Mouse (Mus musculus) limb, embryonic 12.5 days (tissue): ENCODE measurements around the gene Zp1. TPM values are rescaled to one million over a fixed set of nuclear protein-coding genes. Genes with fewer than 3 reads are reported as not detected.
A peak's percentile ranks its signal among the peaks of the same experiment; 100 is the strongest.

Source experiments
- ATAC-seq: fragments of 200-750 bp; cut with Nextera tagmentation; 2 replicates; pipeline ENCODE4 v1.8.0; 2017; ENCODE audit warnings: low read depth, moderate TSS enrichment; ENCODE audit not compliant: insufficient number of reproducible peaks, insufficient read depth, low FRiP score, low TSS enrichment
- H3K27ac ChIP-seq: fragments of 300-500 bp; sonication (generic); 2 replicates; pipeline ENCODE4 v1.5.1; 2016; ENCODE audit warnings: mild to moderate bottlenecking, moderate library complexity
- H3K27me3 ChIP-seq: fragments of 300-500 bp; sonication (generic); 2 replicates; pipeline ENCODE4 v1.6.1; 2016; ENCODE audit warnings: mild to moderate bottlenecking, moderate library complexity
- H3K36me3 ChIP-seq: fragments of 300-500 bp; sonication (generic); 2 replicates; pipeline ENCODE4 v1.6.1; 2016; ENCODE audit warnings: mild to moderate bottlenecking, moderate library complexity
- H3K4me1 ChIP-seq: fragments of 300-500 bp; sonication (generic); replicated peaks from 2 replicates; pipeline ENCODE4 v1.6.1; 2016
- H3K4me2 ChIP-seq: fragments of 300-500 bp; sonication (generic); 2 replicates; pipeline ENCODE4 v1.6.1; 2016; ENCODE audit warnings: mild to moderate bottlenecking, moderate library complexity
- H3K4me3 ChIP-seq: fragments of 300-500 bp; sonication (generic); replicated peaks from 2 replicates; pipeline ENCODE4 v1.5.1; 2016; ENCODE audit warnings: mild to moderate bottlenecking
- H3K9ac ChIP-seq: fragments of 300-500 bp; sonication (generic); replicated peaks from 2 replicates; pipeline ENCODE4 v1.6.1; 2016; ENCODE audit warnings: mild to moderate bottlenecking, moderate library complexity
- H3K9me3 ChIP-seq: fragments of 300-500 bp; sonication (generic); 2 replicates; pipeline ENCODE4 v1.6.1; 2016; ENCODE audit warnings: mild to moderate bottlenecking, moderate library complexity
- WGBS: fragments of 180-500 bp; shearing (Covaris S2); methylation state at CpG from one replicate; pipeline ENCODE4 v1.1.7; 2016; 5-methylcytosine and 5-hydroxymethylcytosine counted together
- polyA plus RNA-seq: library from polyadenylated mRNA; unstranded; fragments of >200 nt; fragmentation: Nextera tagmentation; extraction: Ambion mirVana; gene quantifications from 2 replicates; pipeline ENCODE4 v1.2.1, GENCODE M21; 2016

The Zp1 gene
- polyA plus RNA-seq, 1 experiment from 2014 or later, result not detected

- Histone ChIP-seq H3K9me3 (no peaks in the 10 kb centered on the region), H3K4me1 (peaks cover 20% of the 10 kb centered on the region), H3K4me2 (no peak overlapping the region), H3K27ac (no peak overlapping the region), H3K36me3 (peaks cover 89% of the 10 kb centered on the region), H3K9ac (no peak overlapping the region), H3K4me3 (no peak overlapping the region), H3K27me3 (no peaks in the 10 kb centered on the region)
- 95% methylated on average over 5 of the region's 5 CpGs for WGBS
- no peak for ATAC-seq
Measured at GRCm38 (mm10) chr19:10901046-10901445, 19.4 kb downstream of the Zp1 start.

GRCm38 (mm10) chr19:10900315-10900714 lies 20.1 kb downstream of the Zp1 start:
- Histone ChIP-seq H3K27ac (no peak overlapping the region), H3K27me3 (no peaks in the 10 kb centered on the region), H3K4me1 (peaks cover 17% of the 10 kb centered on the region), H3K9ac (no peak overlapping the region), H3K4me2 (no peak overlapping the region), H3K36me3 (peaks cover 82% of the 10 kb centered on the region), H3K4me3 (no peak overlapping the region), H3K9me3 (no peaks in the 10 kb centered on the region)
- 87% methylated on average over 6 of the region's 6 CpGs for WGBS
- ATAC-seq, result no peak

- no peak for ATAC-seq
- Histone ChIP-seq H3K4me2 (no peak overlapping the region), H3K9me3 (no peaks in the 10 kb centered on the region), H3K27ac (no peak overlapping the region), H3K36me3 (peaks cover 53% of the 10 kb centered on the region), H3K27me3 (no peaks in the 10 kb centered on the region), H3K4me1 (peaks cover 15% of the 10 kb centered on the region), H3K4me3 (no peak overlapping the region), H3K9ac (no peak overlapping the region)
- 87% methylated on average over 8 of the region's 8 CpGs for WGBS
Measured at GRCm38 (mm10) chr19:10897491-10897890, 22.9 kb downstream of the Zp1 start.

GRCm38 (mm10) chr19:10896849-10897248 lies 23.6 kb downstream of the Zp1 start:
- peaks cover 47% of the 10 kb centered on the region for H3K36me3 ChIP-seq
- H3K27me3 ChIP-seq, result no peaks in the 10 kb centered on the region
- 0 out of 2 replicates have a peak overlapping the region, but pooled peaks have one; percentile 87 for H3K9ac ChIP-seq
- no peak overlapping the region for H3K27ac ChIP-seq
- H3K4me1 ChIP-seq, result peaks cover 15% of the 10 kb centered on the region
- no peak for ATAC-seq
- H3K4me2 ChIP-seq, result peak overlapping the region; percentile 77
- H3K4me3 ChIP-seq, result no peak overlapping the region; the same call in 1 of the 2 replicates
- 90% methylated on average over 7 of the region's 7 CpGs for WGBS
- H3K9me3 ChIP-seq, result no peaks in the 10 kb centered on the region

GRCm38 (mm10) chr19:10895708-10896107 lies 24.7 kb downstream of the Zp1 start:
- Histone ChIP-seq H3K4me2 (peak overlapping the region; percentile 77), H3K27me3 (no peaks in the 10 kb centered on the region), H3K27ac (peak overlapping the region; percentile 94), H3K36me3 (peaks cover 36% of the 10 kb centered on the region), H3K4me1 (peaks cover 15% of the 10 kb centered on the region), H3K4me3 (peak overlapping the region; percentile 92), H3K9me3 (no peaks in the 10 kb centered on the region), H3K9ac (peak overlapping the region; percentile 87)
- ATAC-seq, result no peak
- WGBS, result 2% methylated on average over 16 of the region's 16 CpGs

- Histone ChIP-seq H3K9ac (peak within 1 kb of the TSS; percentile 87), H3K9me3 (no peaks in the 10 kb centered on the region), H3K27ac (peak within 1 kb of the TSS; percentile 94), H3K27me3 (no peaks in the 10 kb centered on the region), H3K4me1 (peaks cover 15% of the 10 kb centered on the region), H3K36me3 (peaks cover 29% of the 10 kb centered on the region), H3K4me2 (peak within 1 kb of the TSS; percentile 77), H3K4me3 (peak within 1 kb of the TSS; percentile 92)
- ATAC-seq, result peak; percentile 90
- under 1% methylated on average over 43 of the region's 43 CpGs for WGBS
Measured at GRCm38 (mm10) chr19:10895016-10895528, 25.4 kb downstream of the Zp1 start, which contains the start of gene Prpf19. TSS of gene Prpf19 (plus strand) at chr19:10895231.

- Histone ChIP-seq H3K27me3 (no peaks in the 10 kb centered on the region), H3K9me3 (no peaks in the 10 kb centered on the region), H3K4me2 (no peak overlapping the region), H3K4me3 (no peak overlapping the region), H3K9ac (no peak overlapping the region), H3K36me3 (0 out of 2 replicates have a peak, but pooled peaks cover under 1% of the 10 kb centered on the region), H3K27ac (no peak overlapping the region), H3K4me1 (peaks cover 15% of the 10 kb centered on the region)
- WGBS, result 93% methylated on average over 3 of the region's 3 CpGs
- no peak for ATAC-seq
Measured at GRCm38 (mm10) chr19:10892201-10892600, 28.2 kb downstream of the Zp1 start.

GRCm38 (mm10) chr19:10881426-10882154 lies 38.8 kb downstream of the Zp1 start, which contains the start of gene Tmem109:
TSS of gene Tmem109 (minus strand) at chr19:10882001.
- peak within 1 kb of the TSS; percentile 97 for H3K27ac ChIP-seq
- peak; percentile 90 for ATAC-seq
- peaks cover 5% of the 10 kb centered on the region; the same call in 1 of the 2 replicates for H3K9me3 ChIP-seq
- peak within 1 kb of the TSS; percentile 62 for H3K4me3 ChIP-seq
- whole genome bisulfite sequencing, result under 1% methylated on average over 49 of the region's 49 CpGs
- H3K4me1 ChIP-seq, result peaks cover 16% of the 10 kb centered on the region
- peak within 1 kb of the TSS; percentile 95 for H3K4me2 ChIP-seq
- peak within 1 kb of the TSS; percentile 66 for H3K9ac ChIP-seq
- no peaks in the 10 kb centered on the region for H3K27me3 ChIP-seq
- H3K36me3 ChIP-seq, result peaks cover 9% of the 10 kb centered on the region

- H3K36me3 ChIP-seq, result peaks cover 9% of the 10 kb centered on the region
- peak overlapping the region; percentile 97 for H3K27ac ChIP-seq
- H3K9ac ChIP-seq, result peak overlapping the region; percentile 66
- WGBS, result 4% methylated on average over 14 of the region's 14 CpGs
- H3K9me3 ChIP-seq, result peaks cover 5% of the 10 kb centered on the region; the same call in 1 of the 2 replicates
- peaks cover 16% of the 10 kb centered on the region for H3K4me1 ChIP-seq
- ATAC-seq, result peak; percentile 78
- H3K27me3 ChIP-seq, result no peaks in the 10 kb centered on the region
- H3K4me3 ChIP-seq, result peak overlapping the region; percentile 62
- H3K4me2 ChIP-seq, result peak overlapping the region; percentile 95
Measured at GRCm38 (mm10) chr19:10880975-10881425, 39.4 kb downstream of the Zp1 start.

- H3K9ac ChIP-seq, result peak overlapping the region; percentile 66
- peaks cover 4% of the 10 kb centered on the region; the same call in 1 of the 2 replicates for H3K9me3 ChIP-seq
- peaks cover 10% of the 10 kb centered on the region for H3K36me3 ChIP-seq
- peak overlapping the region; percentile 95 for H3K4me2 ChIP-seq
- H3K27ac ChIP-seq, result peak overlapping the region; percentile 97; the same call in 1 of the 2 replicates
- no peak for ATAC-seq
- H3K4me3 ChIP-seq, result peak overlapping the region; percentile 62
- peaks cover 16% of the 10 kb centered on the region for H3K4me1 ChIP-seq
- 58% methylated on average over 7 of the region's 7 CpGs for WGBS
- H3K27me3 ChIP-seq, result no peaks in the 10 kb centered on the region
Measured at GRCm38 (mm10) chr19:10880085-10880974, 40.1 kb downstream of the Zp1 start.
